Mouse (Mus musculus) cerebellum, postnatal 10 days (tissue): ENCODE measurements around the gene Sap30.

Source experiments
- DNase-seq, 2 experiments: peaks; one replicate each; pipeline ENCODE4 v3.0.0; 2021; ENCODE audit warnings: mixed read lengths in 2 of 2

Sap30 gene

GRCm38 (mm10) chr8:57435768-57436436, 51.8 kb downstream of the Sap30 start:
- DNase-seq, result peak; percentile 82 to 88

DNA sequence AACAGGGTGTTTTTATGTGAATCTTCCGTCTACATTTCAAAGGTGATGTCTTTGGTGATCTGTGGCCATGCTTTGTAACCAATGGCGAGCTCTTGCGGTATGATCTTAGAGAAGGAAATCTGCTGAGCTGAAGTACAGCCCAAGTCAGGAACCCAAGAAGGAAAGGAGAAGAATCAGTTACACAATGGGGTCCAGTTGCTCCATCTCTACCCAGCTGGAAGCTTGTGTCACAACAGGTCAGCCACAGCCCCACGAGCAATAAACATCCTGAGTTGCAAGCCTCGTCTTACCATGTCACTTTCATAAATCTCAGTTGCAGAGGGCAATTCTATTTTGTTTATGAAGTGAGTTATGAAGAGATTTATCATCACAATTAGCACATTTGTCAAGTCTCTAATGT, 54.9 kb downstream of the Sap30 start:
- DNase-seq, result no peak
